Mouse (Mus musculus): ENCODE measurements around the gene Megf8.
"Not testable (repeated sequence)": the region's sequence is repeated elsewhere in the genome, so short reads cannot be mapped to it uniquely, and the experiment has no call there.

Megf8 gene

GRCm38 (mm10) chr7:25384318-25384717, 67.4 kb downstream of the Megf8 start:
- no peak for DNase-seq

- DNase-seq = no peak
Measured at GRCm38 (mm10) chr7:25384818-25385217, 67.9 kb downstream of the Megf8 start.

- DNase-seq = no peak
Measured at GRCm38 (mm10) chr7:25385259-25385658, 68.3 kb downstream of the Megf8 start.

GRCm38 (mm10) chr7:25385850-25386555, 69.0 kb downstream of the Megf8 start:
- DNase-seq = peak; percentile 75 to 86

GRCm38 (mm10) chr7:25387811-25388440, 71.0 kb downstream of the Megf8 start:
- no peak for DNase-seq

GRCm38 (mm10) chr7:25388916-25389315, 72.0 kb downstream of the Megf8 start:
- DNase-seq = no peak

- peak in 1 of 2 experiments; percentile 69 for DNase-seq
Measured at GRCm38 (mm10) chr7:25390054-25390770, 73.2 kb downstream of the Megf8 start.

- no peak for DNase-seq
Measured at GRCm38 (mm10) chr7:25390986-25391385, 74.0 kb downstream of the Megf8 start.

- DNase-seq = no peak
Measured at GRCm38 (mm10) chr7:25391856-25392453, 75.0 kb downstream of the Megf8 start.

GRCm38 (mm10) chr7:25392851-25393250, 75.9 kb downstream of the Megf8 start:
- no peak for DNase-seq

- no peak for DNase-seq
Measured at GRCm38 (mm10) chr7:25393451-25394210, 76.7 kb downstream of the Megf8 start.

- DNase-seq = no peak
Measured at GRCm38 (mm10) chr7:25394754-25395153, 77.8 kb downstream of the Megf8 start.

GRCm38 (mm10) chr7:25395186-25395557, 78.2 kb downstream of the Megf8 start:
- DNase-seq = no peak

- DNase-seq = peak; percentile 98
Measured at GRCm38 (mm10) chr7:25395558-25396521, 78.9 kb downstream of the Megf8 start.

- DNase-seq = no peak
Measured at GRCm38 (mm10) chr7:25396621-25397020, 79.7 kb downstream of the Megf8 start.

- DNase-seq = no peak
Measured at GRCm38 (mm10) chr7:25398610-25399009, 81.6 kb downstream of the Megf8 start, which contains the start of gene Lipe. Gene Lipe, minus strand, starts transcription at chr7:25398710.

- not testable (repeated sequence) for DNase-seq
Measured at GRCm38 (mm10) chr7:25399028-25399427, 82.1 kb downstream of the Megf8 start.

GRCm38 (mm10) chr7:25401551-25401950, 84.6 kb downstream of the Megf8 start:
- DNase-seq = no peak

- DNase-seq = no peak
Measured at GRCm38 (mm10) chr7:25401986-25402385, 85.0 kb downstream of the Megf8 start.

- DNase-seq = peak; percentile 65 to 79
Measured at GRCm38 (mm10) chr7:25402671-25403101, 85.7 kb downstream of the Megf8 start.

- DNase-seq = no peak
Measured at GRCm38 (mm10) chr7:25406468-25406867, 89.5 kb downstream of the Megf8 start.
